Mouse (Mus musculus) hindbrain, embryonic 10.5 days (tissue): ENCODE data around the gene Scgb1a1. TPM values are rescaled to one million over a fixed set of nuclear protein-coding genes. Genes with fewer than 3 reads are reported as not detected.
"Not testable (repeated sequence)": the region's sequence is repeated elsewhere in the genome, so short reads cannot be mapped to it uniquely, and the experiment has no call there.

Experiments
- DNase-seq: peaks from one replicate; pipeline ENCODE4 v3.0.0-alpha.2; 2017; ENCODE audit warnings: low spot score
- H3K27ac ChIP-seq: fragments of 300-500 bp; sonication (generic); 2 replicates; pipeline ENCODE4 v1.5.1; 2016; ENCODE audit warnings: mild to moderate bottlenecking, moderate library complexity
- H3K27me3 ChIP-seq: fragments of 300-500 bp; sonication (generic); 2 replicates; pipeline ENCODE4 v1.6.1; 2016; ENCODE audit warnings: mild to moderate bottlenecking; ENCODE audit not compliant: poor library complexity, insufficient read depth, severe bottlenecking
- H3K36me3 ChIP-seq: fragments of 300-500 bp; sonication (generic); 2 replicates; pipeline ENCODE4 v1.6.1; 2016; ENCODE audit warnings: mild to moderate bottlenecking, moderate library complexity
- H3K4me1 ChIP-seq: fragments of 300-500 bp; sonication (generic); replicated peaks from 2 replicates; pipeline ENCODE4 v1.6.1; 2016; ENCODE audit warnings: mild to moderate bottlenecking
- H3K4me3 ChIP-seq: fragments of 300-500 bp; sonication (generic); 2 replicates; pipeline ENCODE4 v1.5.1; 2016; ENCODE audit warnings: mild to moderate bottlenecking, moderate library complexity
- H3K9me3 ChIP-seq: fragments of 300-500 bp; sonication (generic); 2 replicates; pipeline ENCODE4 v1.6.1; 2016; ENCODE audit warnings: mild to moderate bottlenecking, moderate library complexity
- WGBS: fragments of 180-500 bp; shearing (Covaris S2); methylation state at CpG from one replicate; pipeline ENCODE4 v1.1.7; 2016; 5-methylcytosine and 5-hydroxymethylcytosine counted together
- polyA plus RNA-seq: library from polyadenylated mRNA; unstranded; fragments of >200 nt; fragmentation: Nextera tagmentation; extraction: Ambion mirVana; gene quantifications from 2 replicates; pipeline ENCODE4 v1.2.1, GENCODE M21; 2016

Gene Scgb1a1
- polyA plus RNA-seq, 1 experiment from 2014 or later, result not detected

- Histone ChIP-seq H3K27ac (no peak overlapping the region), H3K36me3 (no peaks in the 10 kb centered on the region), H3K9me3 (no peaks in the 10 kb centered on the region), H3K4me3 (no peak overlapping the region), H3K4me1 (no peaks in the 10 kb centered on the region), H3K27me3 (no peaks in the 10 kb centered on the region)
- no peak for DNase-seq
- 70% methylated on average over 4 of the region's 4 CpGs for WGBS
These were observed 2.4 kb upstream of the Scgb1a1 start for GRCm38 (mm10) chr19:9090191-9090590.

DNA sequence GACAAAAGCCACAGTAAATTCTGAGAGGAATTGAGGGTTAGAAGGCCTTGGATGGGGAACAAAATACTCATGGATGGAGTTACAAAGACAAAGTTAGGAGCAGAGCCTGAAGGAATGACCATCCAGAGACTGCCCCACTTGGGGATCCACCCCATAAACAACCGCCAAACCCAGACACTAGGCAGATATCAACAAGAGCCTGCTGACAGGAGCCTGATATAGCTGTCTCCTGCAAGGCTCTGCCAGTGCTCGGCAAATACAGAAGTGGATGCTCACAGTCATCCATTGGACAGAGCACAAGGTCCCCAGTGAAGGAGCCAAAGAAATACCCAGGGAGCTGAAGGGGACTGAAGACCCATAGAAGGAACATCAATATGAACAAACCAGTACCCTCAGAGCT is 3.9 kb downstream of the Scgb1a1 start:
- not testable (repeated sequence) for DNase-seq, H3K4me3 ChIP-seq, H3K9me3 ChIP-seq, H3K27ac ChIP-seq, H3K36me3 ChIP-seq, H3K27me3 ChIP-seq
- H3K4me1 ChIP-seq, result peaks cover 14% of the 10 kb centered on the region
- WGBS, result 78% methylated on average over 2 of the region's 2 CpGs

DNA sequence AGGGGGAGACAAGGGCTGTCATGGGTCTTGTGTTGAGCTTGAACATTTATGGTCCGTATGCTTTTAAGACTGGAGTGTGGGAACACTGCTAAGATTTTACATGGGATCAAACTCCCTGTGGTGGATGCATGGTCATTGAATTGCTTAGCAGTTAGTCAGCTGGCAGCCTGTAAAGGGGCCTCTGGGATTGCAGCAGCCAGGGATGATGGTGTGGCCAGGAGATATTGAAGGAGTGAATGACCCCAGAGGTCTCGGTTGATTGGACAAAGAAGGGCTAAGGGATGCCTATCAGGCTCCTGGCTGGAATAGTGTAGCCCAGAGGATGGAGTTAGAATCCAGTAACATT is 4.8 kb downstream of the Scgb1a1 start:
- Histone ChIP-seq H3K27ac (no peak overlapping the region; the same call in 1 of the 2 replicates), H3K4me3 (peak overlapping the region; percentile 22), H3K4me1 (peaks cover 14% of the 10 kb centered on the region), H3K36me3 (no peaks in the 10 kb centered on the region), H3K27me3 (0 out of 2 replicates have a peak, but pooled peaks cover 6% of the 10 kb centered on the region), H3K9me3 (no peaks in the 10 kb centered on the region)
- DNase-seq, result no peak
- WGBS, result 86% methylated on average over 2 of the region's 2 CpGs

DNA sequence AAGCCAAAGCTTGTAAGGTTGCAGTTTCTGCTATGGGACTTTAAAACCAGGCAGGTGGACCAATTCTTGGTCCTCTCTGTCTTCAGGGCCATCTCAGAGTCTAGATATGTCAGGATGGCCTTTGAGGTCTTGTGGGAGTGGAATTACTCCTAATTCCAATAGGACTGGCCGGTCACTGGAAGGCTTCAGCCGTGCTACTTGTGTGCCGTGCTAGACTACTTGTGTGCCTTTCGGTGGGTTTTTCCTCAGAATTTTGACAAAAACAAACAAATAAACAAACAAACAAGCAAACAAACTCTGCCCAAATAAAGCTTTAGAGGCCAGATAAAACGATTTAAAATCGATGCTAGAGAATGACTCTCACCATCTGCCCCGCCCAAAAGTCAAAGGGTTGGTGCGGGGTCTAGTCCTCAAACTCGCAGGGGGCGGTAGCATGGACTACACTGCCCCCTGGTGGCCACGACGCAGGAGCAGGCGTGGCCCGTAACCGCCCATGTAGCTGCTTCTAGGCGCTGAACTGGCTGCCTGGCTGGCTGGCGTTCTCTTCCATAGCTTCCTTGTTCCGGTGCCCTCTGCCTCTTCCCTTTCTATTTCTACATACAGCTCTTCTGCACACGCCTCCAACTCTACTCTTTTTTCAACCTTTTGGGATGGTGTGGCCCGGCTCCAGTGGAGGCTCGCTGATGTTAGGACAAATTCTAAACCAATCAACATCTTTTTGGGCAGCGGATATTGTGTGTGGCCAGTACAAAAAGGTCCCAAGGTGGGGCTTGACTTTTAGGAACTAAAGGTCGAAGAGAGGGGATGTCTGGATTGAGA is 5.4 kb downstream of the Scgb1a1 start:
- peak overlapping the region; percentile 64 for H3K27ac ChIP-seq
- H3K36me3 ChIP-seq, result no peaks in the 10 kb centered on the region
- peak overlapping the region; percentile 22 for H3K4me3 ChIP-seq
- no peaks in the 10 kb centered on the region for H3K9me3 ChIP-seq
- 0 out of 2 replicates have a peak, but pooled peaks cover 6% of the 10 kb centered on the region for H3K27me3 ChIP-seq
- H3K4me1 ChIP-seq, result peaks cover 14% of the 10 kb centered on the region
- peak; percentile 83 for DNase-seq
- WGBS, result 20% methylated on average over 23 of the region's 23 CpGs

DNA sequence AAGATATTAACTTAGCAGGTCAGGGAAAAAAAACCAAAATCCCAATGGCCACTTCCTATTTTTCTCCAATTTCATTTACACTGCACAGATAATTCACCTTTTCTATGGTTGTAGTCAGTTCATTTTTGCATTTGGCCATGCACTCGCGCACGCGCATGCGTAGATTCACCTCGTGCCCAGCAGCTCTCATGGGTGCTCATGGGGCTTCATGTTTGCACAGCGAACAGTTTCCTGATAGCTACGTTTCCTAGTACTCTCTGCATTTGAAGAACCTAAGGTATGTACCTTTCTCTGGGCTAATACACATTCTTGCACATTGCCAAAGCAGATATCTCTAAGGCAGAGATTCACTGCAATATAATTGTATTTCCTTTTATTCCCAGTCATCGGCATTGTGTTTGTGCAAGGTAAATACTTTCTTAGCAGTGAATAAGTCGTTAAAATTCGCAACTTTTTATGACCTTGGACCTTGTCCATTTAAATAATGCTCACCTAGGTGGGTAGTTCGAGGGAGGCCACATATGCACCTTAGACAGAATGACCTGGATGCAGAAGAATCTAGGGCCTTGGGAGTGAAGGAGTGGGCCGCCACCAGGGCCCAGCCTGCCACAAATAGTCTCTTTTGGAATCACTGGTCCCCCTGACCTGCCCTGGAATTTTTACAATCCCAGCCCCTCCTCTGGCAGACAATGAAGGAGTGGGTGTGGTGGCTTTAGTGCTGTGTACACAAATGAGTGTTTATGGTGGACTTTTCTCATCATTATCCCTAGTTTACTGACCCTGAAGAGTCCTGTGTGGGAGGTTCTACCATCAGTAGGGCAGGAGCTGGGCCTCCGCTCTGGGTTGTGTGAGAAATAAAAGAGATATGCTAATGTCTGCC is 6.2 kb downstream of the Scgb1a1 start:
- WGBS, result 87% methylated on average over 14 of the region's 14 CpGs
- Histone ChIP-seq H3K4me3 (peak overlapping the region; percentile 22; the same call in 1 of the 2 replicates), H3K9me3 (no peaks in the 10 kb centered on the region), H3K27ac (peak overlapping the region; percentile 64; the same call in 1 of the 2 replicates), H3K36me3 (no peaks in the 10 kb centered on the region), H3K4me1 (peaks cover 14% of the 10 kb centered on the region), H3K27me3 (0 out of 2 replicates have a peak, but pooled peaks cover 6% of the 10 kb centered on the region)
- no peak for DNase-seq

GRCm38 (mm10) chr19:9079916-9080315 is 7.8 kb downstream of the Scgb1a1 start:
- 47% methylated on average over 7 of the region's 7 CpGs for WGBS
- H3K4me1 ChIP-seq, result peaks cover 14% of the 10 kb centered on the region
- H3K27me3 ChIP-seq, result 0 out of 2 replicates have a peak, but pooled peaks cover 6% of the 10 kb centered on the region
- no peak overlapping the region for H3K27ac ChIP-seq
- H3K36me3 ChIP-seq, result no peaks in the 10 kb centered on the region
- DNase-seq, result no peak
- H3K9me3 ChIP-seq, result no peaks in the 10 kb centered on the region
- no peak overlapping the region for H3K4me3 ChIP-seq

DNA sequence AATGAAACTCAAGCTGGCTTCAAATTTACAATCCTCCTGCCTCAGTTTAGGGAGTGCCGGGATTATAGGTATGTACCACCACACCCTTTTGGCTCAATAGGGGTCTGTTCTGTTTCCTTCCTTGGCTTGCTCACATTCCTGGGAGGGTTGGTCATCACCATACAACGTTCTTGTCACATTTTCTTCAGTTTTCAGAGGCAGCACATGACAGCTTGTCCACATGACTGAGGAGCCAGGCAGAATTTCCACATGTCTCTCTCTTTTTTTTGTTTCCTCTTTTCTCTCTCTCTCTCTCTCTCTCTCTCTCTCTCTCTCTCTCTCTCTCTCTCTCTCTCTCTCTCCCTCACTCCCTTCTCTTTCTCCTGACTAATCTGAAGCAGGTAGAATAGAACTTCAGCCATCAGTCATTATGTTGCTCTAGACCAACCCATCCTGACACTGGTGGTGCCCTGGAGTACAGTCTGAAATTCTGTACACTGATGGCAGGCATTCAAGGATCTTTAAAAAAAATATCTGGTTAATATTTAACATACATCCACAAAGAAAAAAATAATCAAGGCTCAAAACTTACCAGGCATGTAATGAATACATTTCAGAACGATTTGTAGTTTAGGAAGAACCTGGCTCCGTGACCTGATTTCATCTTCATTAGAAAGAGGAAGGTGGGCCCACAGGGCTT is 10.6 kb downstream of the Scgb1a1 start:
- Histone ChIP-seq H3K4me3 (no peak overlapping the region), H3K27me3 (no peaks in the 10 kb centered on the region), H3K27ac (no peak overlapping the region), H3K4me1 (peaks cover 6% of the 10 kb centered on the region), H3K9me3 (no peaks in the 10 kb centered on the region), H3K36me3 (no peaks in the 10 kb centered on the region)
- 80% methylated on average over 4 of the region's 4 CpGs for whole genome bisulfite sequencing
- DNase-seq, result no peak

DNA sequence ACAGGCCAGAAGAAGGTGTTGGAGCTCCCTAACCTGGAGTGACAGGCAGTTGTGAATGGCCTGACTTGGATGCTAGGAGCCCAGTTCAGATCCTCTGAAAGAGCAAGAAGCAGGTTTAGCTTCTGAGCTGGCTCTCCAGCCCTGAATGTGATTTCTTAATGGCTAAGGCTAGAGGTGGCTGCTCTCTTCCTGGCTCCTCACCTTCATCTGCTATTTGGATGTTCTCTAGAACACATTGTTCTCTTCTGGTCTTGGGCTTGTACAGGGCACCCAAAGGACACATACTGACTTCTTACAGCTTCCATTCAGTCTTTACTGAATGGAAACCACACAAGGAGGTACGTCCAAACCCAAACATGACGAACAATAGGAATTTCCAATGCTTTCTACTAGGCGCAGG is 11.7 kb downstream of the Scgb1a1 start:
- Histone ChIP-seq H3K36me3 (no peaks in the 10 kb centered on the region), H3K27me3 (no peaks in the 10 kb centered on the region), H3K4me3 (no peak overlapping the region), H3K27ac (no peak overlapping the region), H3K9me3 (no peaks in the 10 kb centered on the region), H3K4me1 (peaks cover 12% of the 10 kb centered on the region)
- no peak for DNase-seq
- 88% methylated on average over 3 of the region's 3 CpGs for WGBS

DNA sequence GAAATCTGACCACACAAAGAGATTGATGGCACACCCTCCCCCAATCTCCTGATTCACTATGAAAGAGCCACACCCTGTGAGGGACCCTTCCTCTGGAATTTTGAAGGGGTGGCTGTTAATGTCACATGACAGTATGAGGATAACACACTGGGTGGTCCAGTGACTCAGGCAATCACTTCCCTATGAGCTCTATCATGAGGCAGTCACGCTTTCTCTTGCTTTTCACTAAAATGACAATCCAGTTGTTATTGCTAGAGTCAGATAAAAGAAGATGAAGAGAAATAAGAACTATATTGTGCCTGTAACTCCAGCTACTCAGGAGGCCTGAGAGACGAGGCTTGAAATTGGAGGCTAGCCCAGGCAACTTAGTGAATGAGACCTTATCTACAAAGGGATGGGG is 12.2 kb downstream of the Scgb1a1 start:
- no peaks in the 10 kb centered on the region for H3K27me3 ChIP-seq
- H3K4me3 ChIP-seq, result no peak overlapping the region
- H3K4me1 ChIP-seq, result peaks cover 16% of the 10 kb centered on the region
- no peak for DNase-seq
- 72% methylated on average over 2 of the region's 2 CpGs for WGBS
- no peaks in the 10 kb centered on the region for H3K36me3 ChIP-seq
- H3K27ac ChIP-seq, result no peak overlapping the region
- no peaks in the 10 kb centered on the region for H3K9me3 ChIP-seq

GRCm38 (mm10) chr19:9074424-9074823 is 13.3 kb downstream of the Scgb1a1 start:
- no peak overlapping the region for H3K4me3 ChIP-seq
- 74% methylated on average over 4 of the region's 4 CpGs for WGBS
- H3K27ac ChIP-seq, result no peak overlapping the region
- H3K9me3 ChIP-seq, result no peaks in the 10 kb centered on the region
- no peak for DNase-seq
- H3K27me3 ChIP-seq, result no peaks in the 10 kb centered on the region
- H3K36me3 ChIP-seq, result no peaks in the 10 kb centered on the region
- H3K4me1 ChIP-seq, result peaks cover 17% of the 10 kb centered on the region

- H3K27ac ChIP-seq, result no peak overlapping the region
- no peak for DNase-seq
- H3K9me3 ChIP-seq, result no peaks in the 10 kb centered on the region
- WGBS, result 81% methylated on average over 12 of the region's 12 CpGs
- H3K36me3 ChIP-seq, result no peaks in the 10 kb centered on the region
- no peak overlapping the region for H3K4me3 ChIP-seq
- peaks cover 17% of the 10 kb centered on the region for H3K4me1 ChIP-seq
- H3K27me3 ChIP-seq, result no peaks in the 10 kb centered on the region
These were observed 13.9 kb downstream of the Scgb1a1 start for GRCm38 (mm10) chr19:9073776-9074411.

DNA sequence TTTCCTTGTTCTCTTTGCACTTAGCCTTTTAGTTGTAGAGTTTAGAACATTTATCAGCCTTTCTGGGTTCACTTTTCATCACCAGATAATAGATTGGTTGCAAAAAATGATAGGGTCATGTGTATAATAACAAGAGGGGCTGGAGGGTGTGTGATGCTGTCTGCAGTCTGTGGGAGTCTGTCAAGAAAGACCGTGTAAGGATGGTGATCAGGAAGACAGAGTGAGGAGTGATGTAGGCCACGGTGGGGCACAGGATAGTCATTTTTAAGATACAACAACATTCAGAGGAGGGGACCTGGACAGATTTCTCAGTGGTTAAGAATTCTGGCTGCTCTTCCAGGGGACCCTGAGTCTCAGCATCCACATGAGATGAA is 15.6 kb downstream of the Scgb1a1 start:
- 84% methylated on average over 2 of the region's 2 CpGs for WGBS
- Histone ChIP-seq H3K27ac (peak overlapping the region; percentile 69; the same call in 1 of the 2 replicates), H3K4me3 (no peak overlapping the region), H3K36me3 (no peaks in the 10 kb centered on the region), H3K27me3 (no peaks in the 10 kb centered on the region), H3K9me3 (no peaks in the 10 kb centered on the region), H3K4me1 (peaks cover 17% of the 10 kb centered on the region)
- DNase-seq, result no peak
